Mouse (Mus musculus) G1E (cell line): ENCODE results near the gene Dbp.

Experiments used
- CTCF ChIP-seq: IDR thresholded peaks from 2 replicates; pipeline ENCODE4 v1.5.1; 2012; ENCODE audit warnings: low read depth, low read length, inconsistent platforms, mixed read lengths
- GATA1 ChIP-seq: IDR thresholded peaks from 2 replicates; pipeline ENCODE4 v1.6.1; 2012; ENCODE audit warnings: borderline replicate concordance, low read length, inconsistent platforms, mixed read lengths
- GATA2 ChIP-seq: IDR thresholded peaks from 2 replicates; pipeline ENCODE4 v1.6.1; 2012; ENCODE audit warnings: low read depth, low read length, inconsistent platforms, borderline replicate concordance
- POLR2AphosphoS5 ChIP-seq: IDR thresholded peaks from 2 replicates; pipeline ENCODE4 v1.6.1; 2012; ENCODE audit warnings: low read depth, low read length, inconsistent platforms; ENCODE audit not compliant: insufficient replicate concordance
- TAL1 ChIP-seq: conservative IDR thresholded peaks from 2 replicates; pipeline ENCODE4 v1.6.1; 2012; ENCODE audit warnings: low read depth, low read length, inconsistent platforms, mixed read lengths

- no peak for TF ChIP-seq CTCF
- TF ChIP-seq GATA1 = no peak
- TF ChIP-seq POLR2AphosphoS5 = no peak
- TF ChIP-seq GATA2 = no peak
- TF ChIP-seq TAL1 = no peak
Observed at GRCm38 (mm10) chr7:45721642-45722347, 16.9 kb downstream of the Dbp start.
